Mouse (Mus musculus) Muller cell, postnatal 12 days (primary cell): ENCODE data around the gene Snx29.
"Not testable (repeated sequence)": the region's sequence is repeated elsewhere in the genome, so short reads cannot be mapped to it uniquely, and the experiment has no call there.

Experiments
- DNase-seq: peaks from one replicate; pipeline ENCODE4 v3.0.0-alpha.2; 2015; ENCODE audit errors: inconsistent ontology term

The Snx29 gene

DNA sequence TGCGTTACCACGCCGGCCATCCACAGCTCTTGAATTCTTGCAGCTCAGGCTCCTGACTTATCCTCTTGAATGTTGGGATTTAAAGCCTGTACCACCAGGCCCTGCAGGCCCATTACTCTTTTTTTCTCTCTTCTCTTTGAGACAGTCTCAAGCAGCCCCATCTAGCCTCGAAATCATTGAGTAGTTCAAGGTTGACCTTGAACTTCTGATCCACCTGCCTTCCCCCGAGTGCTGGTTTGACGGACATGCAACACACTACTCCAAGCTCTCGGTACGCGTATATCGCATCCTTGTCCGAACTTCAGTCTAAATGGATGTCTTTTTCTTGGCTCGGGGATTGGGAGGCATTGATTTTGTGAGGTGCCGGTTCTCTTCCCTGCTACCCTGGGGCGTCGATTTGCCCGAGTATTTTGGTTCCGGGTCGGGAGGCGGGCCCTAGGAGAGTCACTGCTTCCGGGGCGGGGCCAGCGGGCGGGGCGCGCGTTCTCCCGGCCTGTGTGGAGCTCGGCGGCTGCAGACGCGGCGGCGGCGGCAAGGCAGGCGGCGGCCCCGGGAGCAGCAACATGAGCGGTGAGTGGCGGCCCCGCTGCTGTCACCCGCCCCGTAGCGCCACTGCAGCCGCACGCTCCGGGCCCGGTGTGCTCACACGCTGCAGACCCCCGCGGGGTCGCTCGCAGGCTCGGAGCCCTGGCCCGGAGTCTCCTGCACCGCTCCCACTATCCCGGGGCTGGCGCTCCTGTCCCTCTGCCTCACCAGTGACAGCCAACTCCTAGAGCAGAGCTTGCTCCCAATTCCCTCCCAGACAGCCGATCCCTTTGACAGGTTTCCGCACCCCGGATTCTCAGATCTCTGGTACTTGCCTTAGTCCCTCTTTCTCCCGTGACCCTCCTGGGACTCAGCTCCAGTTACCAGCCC lies at the start of gene Snx29:
Gene Snx29, plus strand, starts transcription at position 500 of the 915 bp plus-strand sequence.
- DNase-seq = peak; percentile 97

DNA sequence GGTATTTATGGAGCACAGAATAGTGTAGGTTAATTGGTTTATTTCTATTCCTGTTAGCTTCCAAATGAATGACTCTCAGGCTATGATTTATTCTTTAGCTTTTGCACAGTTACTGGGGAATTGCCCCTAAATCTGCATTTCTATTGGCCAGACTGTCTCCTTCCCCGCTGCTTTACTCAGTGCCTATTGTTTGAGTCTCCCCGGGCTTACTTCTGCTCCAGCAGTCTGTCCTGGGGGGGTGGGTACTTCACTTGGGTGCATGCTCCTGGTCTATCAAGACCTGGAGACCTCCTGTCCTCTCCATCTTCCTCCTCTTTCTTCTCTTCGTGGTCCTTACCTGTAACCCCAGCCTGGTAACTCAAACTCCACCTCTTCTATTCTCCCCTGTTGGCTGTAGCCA lies 45.8 kb upstream of the Snx29 start:
- DNase-seq = no peak

DNA sequence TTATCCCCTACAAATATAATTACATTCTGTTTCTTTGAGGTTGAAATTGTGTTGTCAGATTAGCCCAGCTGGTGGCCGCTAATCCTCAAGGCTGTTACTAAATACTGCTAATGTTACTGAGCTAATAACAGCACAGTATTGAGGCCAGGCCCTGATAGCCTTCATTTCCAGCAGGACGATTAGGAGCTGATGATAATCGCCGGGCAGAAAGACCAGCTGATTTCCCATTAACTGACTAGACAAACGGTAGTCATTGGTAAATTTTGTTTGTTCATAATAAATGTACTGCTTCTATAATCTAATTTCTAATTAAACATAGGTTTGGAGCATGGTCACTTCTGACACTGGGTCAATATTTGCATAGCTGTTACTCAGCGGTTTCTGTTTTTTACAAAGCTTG lies 43.9 kb upstream of the Snx29 start:
- DNase-seq = no peak

DNA sequence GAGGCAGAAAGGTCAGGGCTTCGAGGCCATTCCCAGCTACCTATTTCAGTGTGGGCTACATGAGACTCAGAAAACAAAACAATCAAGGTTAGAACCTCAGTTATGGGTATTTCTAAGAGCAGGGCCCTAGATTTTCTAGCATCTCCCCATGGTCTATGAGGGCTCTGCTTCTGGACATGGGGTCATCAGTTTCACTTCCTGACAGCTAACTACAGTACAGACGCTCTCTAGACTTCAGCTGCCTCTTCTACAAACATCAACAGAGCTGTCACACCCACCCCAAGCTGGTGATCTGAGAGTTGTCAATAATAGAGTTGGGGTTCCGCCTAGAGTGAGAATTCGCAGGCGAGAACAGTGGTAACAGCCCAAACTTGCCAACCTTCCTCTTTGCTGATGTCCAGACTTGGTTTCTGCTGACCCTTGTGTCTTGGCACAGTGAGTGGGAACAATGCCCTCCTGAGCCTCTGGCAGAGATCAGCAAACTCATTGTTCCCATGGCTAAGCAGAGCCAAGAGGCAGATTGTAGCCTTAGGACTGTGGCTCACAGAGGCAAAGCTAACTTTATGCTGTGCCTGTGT lies 40.0 kb upstream of the Snx29 start:
- peak; percentile 5 for DNase-seq

DNA sequence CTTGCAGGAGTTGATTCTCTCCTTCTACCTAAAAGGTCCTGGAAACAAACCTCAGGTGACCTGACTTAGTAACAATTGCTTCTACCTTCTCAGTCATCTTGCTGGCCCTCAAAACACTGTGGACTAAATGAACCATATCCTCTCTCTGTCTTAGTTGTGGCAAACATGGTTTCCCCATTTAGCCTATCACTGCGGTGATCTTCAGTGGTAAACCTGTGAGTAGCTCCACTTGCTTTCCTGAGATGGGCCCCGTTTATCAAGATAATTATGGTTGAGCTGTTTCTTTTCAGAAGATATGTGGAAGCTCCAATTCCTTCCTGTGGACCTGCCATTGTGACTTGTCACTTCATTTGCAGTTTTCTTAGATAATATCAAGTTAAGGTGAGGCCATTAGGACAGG lies 37.8 kb upstream of the Snx29 start:
- DNase-seq = no peak

DNA sequence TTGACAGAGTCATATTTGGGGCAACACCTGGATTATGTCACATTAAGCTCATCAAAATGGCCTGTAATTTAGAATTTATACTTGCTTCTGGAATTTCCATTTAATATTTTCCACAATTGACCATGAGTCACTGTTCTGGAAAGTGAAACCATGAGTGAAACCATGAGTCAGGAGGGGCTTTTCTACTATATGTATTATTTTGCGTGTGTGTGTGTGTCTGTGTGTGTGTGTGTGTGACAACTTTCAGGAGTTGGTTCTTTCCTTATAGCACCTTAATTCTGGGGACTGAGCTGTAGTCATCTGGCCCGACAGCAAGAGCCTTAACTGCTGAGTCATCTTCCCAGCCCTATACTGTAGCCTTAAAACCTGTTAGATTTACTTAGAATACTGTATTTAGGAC lies 36.8 kb upstream of the Snx29 start:
- DNase-seq = no peak

DNA sequence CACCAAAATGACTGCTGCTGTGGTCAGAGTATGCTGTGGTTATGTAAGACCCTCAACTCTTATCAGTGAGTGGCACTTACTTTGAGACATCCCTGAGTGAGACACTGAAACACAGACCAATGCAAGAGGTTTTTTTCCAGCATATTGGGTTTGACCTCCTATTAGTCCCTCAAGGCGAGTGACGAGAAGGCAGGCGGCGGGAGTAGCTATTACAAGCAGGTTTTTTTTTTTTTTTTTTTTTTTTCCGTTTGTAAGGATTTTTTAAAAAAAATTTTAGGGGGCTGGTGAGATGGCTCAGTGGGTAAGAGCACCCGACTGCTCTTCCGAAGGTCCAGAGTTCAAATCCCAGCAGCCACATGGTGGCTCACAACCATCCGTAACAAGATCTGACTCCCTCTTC lies 33.8 kb upstream of the Snx29 start:
- not testable (repeated sequence) for DNase-seq

DNA sequence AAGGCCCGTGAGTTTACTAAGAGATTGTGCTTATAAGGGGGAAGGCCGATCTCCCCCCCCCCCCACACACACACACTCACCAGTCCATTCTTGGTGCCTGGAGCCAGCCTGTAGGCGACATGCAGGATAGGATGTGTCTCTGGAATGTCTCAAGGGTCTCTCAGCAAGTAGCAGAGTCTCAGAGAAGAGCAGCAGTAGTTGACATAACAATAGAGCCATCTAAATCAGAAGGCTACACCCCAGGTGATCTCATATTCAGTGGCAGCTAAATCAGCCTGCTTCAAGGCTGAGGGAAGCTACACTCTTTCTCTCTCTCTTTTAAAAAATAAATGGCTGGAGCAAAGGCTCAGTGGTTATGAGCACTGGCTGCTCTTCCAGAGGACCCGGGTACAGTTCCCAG lies 27.1 kb upstream of the Snx29 start:
- not testable (repeated sequence) for DNase-seq

DNA sequence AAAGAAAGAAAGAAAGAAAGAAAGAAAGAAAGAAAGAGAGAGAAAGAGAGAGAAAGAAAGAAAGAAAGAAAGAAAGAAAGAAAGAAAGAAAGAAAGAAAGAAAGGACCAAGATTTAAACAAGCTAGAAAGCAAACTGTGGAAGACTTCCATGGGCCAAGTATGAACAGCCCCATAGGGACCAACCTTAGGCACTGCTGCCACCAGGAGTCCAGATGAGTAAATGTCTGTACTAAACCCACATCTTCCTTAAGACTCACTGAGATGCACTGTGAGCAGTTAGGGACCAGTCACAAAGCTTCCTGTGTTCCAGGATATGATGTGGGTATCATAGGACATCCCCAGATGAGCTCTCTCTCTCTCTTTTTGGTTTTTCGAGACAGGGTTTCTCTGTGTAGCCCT lies 25.0 kb upstream of the Snx29 start:
- not testable (repeated sequence) for DNase-seq

DNA sequence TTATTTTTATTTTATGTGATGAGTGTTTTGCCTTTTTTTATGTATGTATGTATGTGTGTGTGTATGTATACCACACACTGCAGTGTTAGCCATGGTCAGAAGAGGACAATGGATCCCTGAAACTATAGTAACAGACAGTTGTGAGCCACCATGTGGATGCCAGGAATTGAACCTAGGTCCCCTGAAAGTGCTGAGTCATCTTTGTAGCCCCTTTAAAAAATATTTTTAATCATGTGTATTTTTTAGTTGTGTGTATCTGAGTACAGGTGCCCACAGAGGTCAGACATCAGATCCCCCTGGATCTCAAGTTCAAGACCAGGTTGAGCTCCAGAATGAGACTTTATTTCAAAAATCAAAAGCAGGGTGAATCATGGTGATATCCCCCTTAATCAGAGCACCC lies 19.0 kb upstream of the Snx29 start:
- DNase-seq = no peak

DNA sequence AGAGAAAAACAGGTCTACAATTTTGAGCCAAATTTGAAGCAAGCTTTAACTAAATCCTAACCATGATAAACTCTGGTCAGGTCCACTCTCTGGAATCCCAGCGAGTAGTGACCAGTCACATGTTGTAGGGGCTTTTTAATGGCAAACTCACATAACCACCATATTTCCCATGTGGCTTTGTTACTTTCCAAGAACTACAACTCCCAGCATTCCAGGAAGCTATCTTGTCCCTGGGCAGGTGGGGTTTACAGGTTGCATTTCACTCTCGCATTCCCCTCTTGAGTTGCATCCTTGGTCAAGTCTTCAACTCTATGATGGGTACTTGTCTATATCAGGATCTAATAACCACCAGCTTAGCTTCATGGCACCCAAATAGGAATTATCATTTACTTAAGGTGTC lies 17.2 kb upstream of the Snx29 start:
- DNase-seq = no peak

DNA sequence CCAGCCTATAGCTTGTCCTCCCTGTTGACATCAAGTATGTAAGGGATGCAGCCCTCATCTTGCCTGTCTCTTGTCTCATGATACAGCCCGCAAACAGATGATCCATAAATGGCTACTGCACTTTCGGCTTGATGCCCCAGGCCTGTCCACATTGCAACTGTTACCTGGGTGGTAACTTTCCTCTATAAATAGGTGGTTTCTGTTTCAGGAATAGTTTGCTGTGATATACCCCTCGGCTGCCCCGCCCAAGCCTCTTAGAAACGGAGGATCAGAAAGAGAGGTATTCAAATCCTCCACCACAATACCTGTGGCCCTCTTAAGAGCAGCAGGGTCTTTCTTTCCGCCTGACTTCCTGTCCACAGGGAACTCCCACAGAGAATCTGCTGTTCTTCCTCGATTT lies 9.2 kb upstream of the Snx29 start, which contains the start of gene Tnfrsf17:
Gene Tnfrsf17, plus strand, starts transcription at position 301 of the 400 bp plus-strand sequence.
- no peak for DNase-seq

DNA sequence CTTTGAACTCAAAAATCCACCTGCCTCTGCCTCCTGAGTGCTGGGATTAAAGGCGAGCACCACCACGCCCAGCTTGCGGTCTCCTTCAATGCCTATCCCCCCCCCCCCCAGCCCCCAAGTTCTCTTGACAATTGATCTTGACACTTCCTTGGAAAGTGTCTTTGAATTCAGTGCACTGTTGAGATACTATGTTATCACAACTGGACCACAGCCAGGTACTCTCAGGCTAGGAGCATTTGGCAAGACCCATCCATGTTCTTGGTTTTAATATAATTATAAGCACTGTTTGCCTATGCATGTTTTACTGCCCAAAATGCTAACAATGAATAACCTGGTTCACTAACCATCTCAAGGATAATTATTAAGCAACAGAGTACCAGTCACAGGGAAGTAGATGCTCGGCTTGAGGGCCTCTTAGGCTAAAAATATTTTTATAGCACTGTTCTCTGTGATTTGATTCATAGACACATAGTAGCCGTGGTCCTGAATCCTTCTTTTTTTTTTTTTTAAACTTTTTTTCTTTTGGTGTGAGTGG lies 6.9 kb upstream of the Snx29 start:
- no peak for DNase-seq

DNA sequence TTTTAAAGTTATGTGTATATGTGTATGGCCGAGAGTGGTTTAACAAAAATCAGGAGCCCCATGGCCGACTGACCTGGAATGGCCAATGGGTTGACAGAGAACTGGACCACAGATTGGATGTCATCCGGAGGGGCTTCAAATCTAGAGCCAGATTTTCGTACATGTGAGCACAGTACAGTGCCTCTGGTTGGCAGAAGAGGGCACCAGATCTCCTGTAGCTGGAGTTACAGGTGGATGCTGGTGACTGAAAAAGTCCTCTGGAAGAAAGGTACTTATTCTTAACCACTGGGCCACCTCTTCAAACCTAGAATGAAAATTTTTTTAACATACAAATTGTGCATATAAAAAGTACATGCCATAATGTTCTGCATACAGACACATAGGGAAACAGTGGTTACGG lies 6.0 kb upstream of the Snx29 start:
- no peak for DNase-seq

DNA sequence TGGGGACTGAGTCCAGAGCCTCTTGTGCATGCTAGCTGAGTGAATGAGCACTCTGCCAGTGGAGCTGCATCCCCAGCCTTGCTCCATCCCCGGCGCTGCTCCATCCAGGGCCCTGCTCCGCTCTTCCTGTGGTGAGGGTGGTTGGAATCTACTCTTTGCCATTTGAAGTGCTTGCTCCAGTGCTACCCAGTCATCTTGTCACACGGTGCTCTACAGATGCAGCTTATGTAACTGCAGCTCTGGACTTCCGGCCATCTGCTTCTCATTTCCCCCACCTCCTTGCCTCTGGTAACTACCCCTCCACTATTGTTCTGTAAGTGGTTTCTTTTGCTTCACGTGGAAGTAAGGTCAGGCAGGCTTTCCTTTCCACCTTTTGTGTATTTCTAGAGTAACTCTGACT lies 5.4 kb upstream of the Snx29 start:
- no peak for DNase-seq

DNA sequence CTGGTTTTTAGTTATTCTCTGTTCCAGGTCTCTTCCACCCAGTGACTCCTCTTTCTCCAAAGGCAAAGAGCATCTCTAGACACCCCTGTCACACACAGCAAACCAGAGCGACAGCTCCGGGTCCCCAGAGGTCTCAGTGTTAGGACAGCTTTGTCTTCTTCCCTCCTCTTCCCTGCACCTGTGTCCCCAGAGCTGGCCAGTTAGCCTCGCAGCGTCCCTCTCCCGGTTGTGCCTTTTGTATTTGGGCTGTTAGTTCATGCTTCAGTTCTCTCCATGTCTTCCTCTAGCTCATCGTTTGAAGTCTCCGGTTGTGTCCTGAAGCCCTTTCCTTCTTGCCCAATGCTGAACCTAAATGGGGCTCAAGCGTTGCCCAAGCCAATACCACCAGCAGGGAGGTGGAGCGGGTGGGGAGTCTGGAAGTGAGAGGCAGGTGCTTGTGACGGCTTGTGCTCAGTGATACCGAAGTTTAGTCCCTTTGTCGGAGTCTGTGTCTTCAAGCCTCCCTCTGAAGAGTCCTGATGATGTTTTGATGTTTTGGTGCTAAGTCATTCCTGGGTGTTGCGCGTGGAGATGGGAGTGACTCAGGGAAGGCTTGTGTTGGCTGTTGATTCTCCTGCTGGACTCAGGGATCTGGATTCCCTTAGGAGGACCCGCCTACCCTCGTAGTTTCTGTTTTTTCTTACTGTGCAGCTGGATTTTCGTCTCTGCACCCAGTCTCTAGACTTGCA lies 780 bp downstream of the Snx29 start:
- DNase-seq = peak; percentile 55

DNA sequence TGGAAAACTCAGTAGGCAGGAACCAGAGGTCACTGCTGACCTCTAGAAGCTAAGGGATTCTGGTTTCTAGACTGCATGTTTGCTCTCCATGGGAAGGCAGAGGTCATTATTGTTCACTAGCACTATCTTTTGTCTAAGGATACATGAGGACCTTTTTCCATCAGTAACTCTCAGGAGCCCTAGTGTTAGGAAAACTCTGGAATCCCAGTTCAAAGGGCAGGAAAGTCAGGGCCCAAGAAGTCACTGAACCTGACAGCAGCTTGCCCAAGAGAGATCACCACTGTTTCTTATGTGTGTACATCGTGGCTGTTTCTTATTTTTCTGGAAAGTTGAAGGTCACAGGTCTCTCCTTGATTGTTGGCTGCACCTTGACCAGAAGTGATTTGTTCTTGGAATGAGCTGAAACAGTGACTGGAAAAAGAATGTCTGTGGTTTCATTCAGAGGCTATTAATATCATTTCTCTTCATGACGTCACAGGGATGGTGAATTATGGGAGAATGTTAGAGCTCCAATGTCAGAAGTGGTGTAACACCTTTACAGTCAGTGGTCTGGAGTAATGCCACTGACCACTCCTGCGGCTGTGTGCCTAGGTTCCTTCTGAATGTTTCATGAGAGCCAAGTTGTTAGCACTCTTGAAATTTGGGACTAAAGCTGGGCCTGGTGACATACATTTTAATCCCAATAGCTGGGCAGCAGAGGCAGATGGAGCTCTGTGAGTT lies 7.5 kb downstream of the Snx29 start:
- no peak for DNase-seq

DNA sequence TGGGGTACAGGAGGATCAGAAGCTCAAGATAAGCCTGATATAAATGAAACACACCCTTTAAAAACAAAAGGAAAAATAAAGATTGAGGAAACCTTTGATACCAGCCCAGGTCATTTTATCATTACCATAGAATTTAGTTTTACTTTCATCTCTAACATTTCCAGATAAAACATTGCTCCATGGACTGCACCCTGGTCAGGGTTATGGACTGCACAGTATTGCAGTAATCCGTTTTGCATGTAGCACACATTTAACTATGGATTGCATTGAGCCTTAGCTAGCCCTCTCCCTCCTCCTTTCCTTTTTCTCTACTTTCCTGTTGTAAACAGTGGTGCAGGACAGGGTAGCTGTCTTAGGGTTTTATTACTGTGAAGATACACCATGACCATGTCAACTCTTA lies 8.3 kb downstream of the Snx29 start:
- no peak for DNase-seq

DNA sequence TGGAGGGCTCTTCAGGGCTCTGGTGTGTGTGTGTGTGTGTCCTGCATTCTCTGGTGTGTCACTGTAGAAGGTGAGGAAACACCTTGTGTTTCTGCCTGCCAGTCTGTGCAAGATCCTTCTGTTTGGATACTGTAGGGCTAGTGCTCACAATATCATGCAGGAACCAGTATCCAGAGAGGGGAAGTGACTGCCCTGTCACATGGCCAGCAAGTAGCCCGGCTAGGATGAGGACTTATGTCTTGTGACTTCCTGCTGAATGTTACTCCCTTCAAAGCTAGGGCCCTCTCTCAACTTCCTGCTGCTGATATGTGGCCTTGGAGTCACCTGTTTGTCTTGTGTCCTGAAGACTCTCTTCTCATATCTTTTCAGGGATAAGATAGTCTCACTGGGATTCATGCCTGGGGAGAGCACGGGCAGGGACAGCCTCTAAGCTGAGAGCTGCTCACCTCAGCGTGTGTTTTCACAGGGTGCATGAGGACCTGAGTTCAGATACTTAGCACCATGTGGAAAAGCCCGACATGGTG lies 20.6 kb downstream of the Snx29 start:
- DNase-seq = no peak

DNA sequence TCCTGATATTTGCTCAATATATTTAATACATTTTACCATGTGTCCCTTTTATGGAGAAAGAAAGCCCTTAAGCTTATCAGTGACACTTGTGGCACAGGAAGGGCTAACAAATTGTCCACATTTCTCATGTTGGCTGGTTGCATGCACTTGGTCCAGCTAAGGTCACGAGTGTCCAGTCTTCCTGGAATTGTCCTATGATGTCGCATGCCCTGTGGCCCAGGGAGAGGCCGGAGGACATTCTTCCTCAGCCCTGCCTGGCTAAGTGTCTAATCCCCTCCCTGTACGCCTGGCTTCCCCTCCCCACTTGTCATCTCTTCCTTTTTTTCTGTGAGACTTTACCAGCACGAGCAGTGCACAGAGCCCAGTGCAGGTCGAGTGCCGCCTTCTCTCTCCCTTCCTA lies 29.2 kb downstream of the Snx29 start:
- no peak for DNase-seq

DNA sequence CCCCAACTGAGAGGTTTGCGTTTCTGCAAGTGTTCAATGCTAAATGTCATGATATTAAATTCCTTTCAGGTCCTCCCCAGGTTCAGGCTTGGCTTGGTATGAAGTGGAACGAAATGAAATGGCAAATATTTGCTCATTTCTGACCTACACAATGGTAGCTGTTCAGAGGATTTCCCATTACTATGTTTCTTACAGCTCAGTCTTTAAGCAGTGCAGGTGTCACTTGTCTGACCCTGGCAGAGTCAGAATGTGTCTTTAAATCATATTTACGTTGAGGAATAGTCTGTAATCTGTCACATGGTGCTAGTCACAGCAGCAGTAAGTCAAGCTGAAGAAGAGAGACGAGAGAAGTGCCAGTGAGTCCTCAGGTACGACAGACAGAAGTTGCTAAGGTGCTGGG lies 36.5 kb downstream of the Snx29 start:
- no peak for DNase-seq
